Mouse (Mus musculus): ENCODE data around the gene Shank2.

GRCm38 (mm10) chr7:144378254-144378653 lies 376.5 kb downstream of the Shank2 start:
- TF ChIP-seq HCFC1 (IDR thresholded peaks at IDR 0.05; ENCODE audit: borderline replicate concordance, insufficient read depth, low read length) (no peak), ZNF384 (IDR thresholded peaks at IDR 0.05; ENCODE audit: low read depth, low read length) (no peak), MAFK (IDR thresholded peaks at IDR 0.05; ENCODE audit: insufficient read depth, low read depth, low read length) (no peak), CHD2 (IDR thresholded peaks at IDR 0.05; ENCODE audit: low read depth, low read length) (no peak)
